Mouse (Mus musculus) CH12.LX (cell line): ENCODE results near the gene Rtel1.

Experiments
- BHLHE40 ChIP-seq: IDR thresholded peaks from 2 replicates; pipeline ENCODE4 v1.6.1; 2011; ENCODE audit warnings: mild to moderate bottlenecking, low read depth, low read length, improper control_type of control experiment
- CHD1 ChIP-seq: IDR thresholded peaks from 2 replicates; pipeline ENCODE4 v1.6.1; 2012; ENCODE audit warnings: low read depth, low read length, improper control_type of control experiment, inconsistent platforms
- CTCF ChIP-seq, 2 experiments: IDR thresholded peaks in 1 of 2; conservative IDR thresholded peaks in 1 of 2; 2 replicates each; pipeline ENCODE4 v1.5.1; 2011 to 2012; ENCODE audit warnings: low read depth in 2 of 2, low read length in 2 of 2, improper control_type of control experiment in 1 of 2, inconsistent platforms in 1 of 2, mild to moderate bottlenecking in 1 of 2, moderate library complexity in 1 of 2
- E2F4 ChIP-seq: IDR thresholded peaks from 2 replicates; pipeline ENCODE4 v1.6.1; 2011; ENCODE audit warnings: low read depth, low read length, improper control_type of control experiment; ENCODE audit not compliant: insufficient replicate concordance
- HCFC1 ChIP-seq: IDR thresholded peaks from 2 replicates; pipeline ENCODE4 v1.6.1; 2012; ENCODE audit warnings: low read depth, mild to moderate bottlenecking, inconsistent platforms, low read length, improper control_type of control experiment
- MAX ChIP-seq: IDR thresholded peaks from 2 replicates; pipeline ENCODE4 v1.6.1; 2011; ENCODE audit warnings: low read length, improper control_type of control experiment
- NELFE ChIP-seq: IDR thresholded peaks from 2 replicates; pipeline ENCODE4 v1.6.1; 2011; ENCODE audit warnings: low read depth, low read length, improper control_type of control experiment
- POLR2A ChIP-seq: IDR thresholded peaks from 2 replicates; pipeline ENCODE4 v1.6.1; 2011; ENCODE audit warnings: low read depth, mild to moderate bottlenecking, improper control_type of control experiment, low read length
- SIN3A ChIP-seq: IDR thresholded peaks from 2 replicates; pipeline ENCODE4 v1.6.1; 2012; ENCODE audit warnings: low read length, improper control_type of control experiment, inconsistent platforms
- TCF12 ChIP-seq: IDR thresholded peaks from 2 replicates; pipeline ENCODE4 v1.6.1; 2014; ENCODE audit warnings: low read depth, mild to moderate bottlenecking, inconsistent platforms, low read length, improper control_type of control experiment
- ZNF384 ChIP-seq: IDR thresholded peaks from 2 replicates; pipeline ENCODE4 v1.6.1; 2012; ENCODE audit warnings: low read depth, low read length, improper control_type of control experiment, inconsistent platforms

GRCm38 (mm10) chr2:181304944-181305343 lies 14.6 kb upstream of the Rtel1 start:
- TF ChIP-seq MAX (no peak), SIN3A (no peak), POLR2A (no peak), TCF12 (no peak), CTCF (conservative IDR thresholded peaks at IDR 0.05 in 1 of 2, IDR thresholded peaks at IDR 0.05 in 1 of 2; ENCODE audit: low read depth in 2 of 2, low read length in 2 of 2) (no peak), E2F4 (no peak), NELFE (no peak), ZNF384 (no peak), BHLHE40 (no peak), HCFC1 (no peak), CHD1 (no peak)
